ENCODE assay signal across 9 mouse cellular contexts in the genomic region with DNA sequence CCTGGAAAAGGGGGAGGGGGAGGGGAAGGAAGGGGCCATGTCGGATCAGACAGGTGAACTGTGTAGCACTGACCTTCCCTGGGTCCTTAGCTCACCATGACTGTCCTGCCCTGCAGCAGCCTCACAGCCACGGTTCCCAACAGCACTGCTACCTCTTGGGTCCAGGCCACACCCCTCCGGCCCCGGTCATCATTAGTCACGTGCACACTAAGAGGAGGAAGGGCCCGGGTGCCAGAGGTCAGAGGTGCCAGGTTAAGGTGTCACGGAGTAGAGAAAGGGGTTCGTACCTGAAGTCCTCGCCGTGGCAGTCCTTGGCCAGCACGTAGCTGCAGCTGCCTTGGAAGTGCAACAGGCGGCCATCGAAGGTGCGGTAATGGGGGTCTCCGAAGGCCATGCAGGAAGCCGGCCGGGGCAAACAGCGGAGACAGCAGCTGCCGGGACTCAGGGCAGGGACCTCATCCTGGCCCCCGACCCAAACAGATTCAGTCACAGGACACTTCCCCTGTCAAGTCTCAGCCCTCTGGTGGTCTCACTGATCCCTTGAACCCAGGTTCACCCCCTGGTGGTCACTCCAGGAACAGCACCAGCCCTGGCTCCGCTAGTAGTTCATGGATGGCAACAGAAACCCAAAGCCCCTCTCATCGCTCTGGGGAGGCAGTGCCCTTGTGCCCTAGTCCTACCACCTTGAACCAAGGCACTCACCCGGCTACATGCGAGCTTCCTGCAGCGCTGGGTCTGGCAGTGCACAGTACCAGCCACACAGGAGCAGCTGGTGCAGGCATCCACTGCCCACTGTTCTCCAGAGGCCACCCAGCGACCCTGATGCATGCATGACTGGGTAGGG. TPM values are rescaled to one million over a fixed set of nuclear protein-coding genes. Genes with fewer than 3 reads are reported as not detected.
DNase-seq lines count a peak whose midpoint lies in the region; ATAC-seq lines count a peak whose summit lies in the region.
"Had no signal": no experiment of that assay in that cellular context is flagged by ENCODE, and none has a peak within 500 bp of the region (broad histone marks: within the 10 kb centered on the region; RNA-seq: fewer than 3 reads in every experiment).

No protein-coding gene starts in this region.

- H3K4me2 ChIP-seq in kidney, embryonic 14.5 days (replicated peaks; ENCODE audit: low read depth, low read length), result peak overlapping the region; percentile 64
- peak overlapping the region; percentile 57 for H3K4me2 ChIP-seq in neural tube, embryonic 13.5 days

- peaks cover 11% of the 10 kb centered on the region; the same call in 1 of the 2 replicates for H3K4me1 ChIP-seq in heart, embryonic 10.5 days
- H3K4me1 ChIP-seq in kidney, embryonic 14.5 days (ENCODE audit: control insufficient read depth, insufficient read depth, low read length), result no peaks in the 10 kb centered on the region
- H3K4me1 ChIP-seq in neural tube, embryonic 13.5 days (replicated peaks), result peaks cover 9% of the 10 kb centered on the region; the same call in 1 of the 2 replicates

- H3K9me3 ChIP-seq in heart, embryonic 10.5 days, result no peaks in the 10 kb centered on the region
- H3K9me3 ChIP-seq in kidney, embryonic 14.5 days (ENCODE audit: control insufficient read depth, low read length), result no peaks in the 10 kb centered on the region
- no peaks in the 10 kb centered on the region for H3K9me3 ChIP-seq in neural tube, embryonic 13.5 days

- peak overlapping the region; percentile 75; the same call in 1 of the 2 replicates for H3K27ac ChIP-seq in heart, embryonic 10.5 days
- no peak overlapping the region for H3K27ac ChIP-seq in kidney, embryonic 14.5 days (ENCODE audit: low read depth, low read length)
- no peak overlapping the region for H3K27ac ChIP-seq in neural tube, embryonic 13.5 days (replicated peaks)

- DNase-seq in 3T3-L1 (ENCODE audit: low read depth, low spot score), result peak; percentile 41
- peak; percentile 59 for DNase-seq in NIH3T3 (ENCODE audit: low read depth)
- peak; percentile 93 for DNase-seq in embryo, embryonic 10 days (ENCODE audit: low spot score)
- DNase-seq in heart, embryonic 10.5 days (ENCODE audit: low spot score), result peak; percentile 93
- peak; percentile 44 to 59 for DNase-seq in lung, adult 18-20 months
- DNase-seq in thymus, postnatal 0 days (ENCODE audit: low spot score), result peak; percentile 79

- peak overlapping the region; percentile 60 for H3K4me3 ChIP-seq in heart, embryonic 10.5 days
- peak overlapping the region; percentile 35 for H3K4me3 ChIP-seq in kidney, embryonic 14.5 days (ENCODE audit: low read length)
- peak overlapping the region; percentile 24 for H3K4me3 ChIP-seq in neural tube, embryonic 13.5 days

- H3K9ac ChIP-seq in kidney, embryonic 14.5 days (ENCODE audit: low read depth, low read length), result peak overlapping the region; percentile 32
- 0 out of 2 replicates have a peak overlapping the region, but pooled peaks have one; percentile 28 for H3K9ac ChIP-seq in neural tube, embryonic 13.5 days

- ATAC-seq in kidney, embryonic 14.5 days (ENCODE audit: low FRiP score, low TSS enrichment), result peak; percentile 74
- peak; percentile 44 for ATAC-seq in neural tube, embryonic 13.5 days (ENCODE audit: low read depth)

- WGBS in heart, embryonic 10.5 days, result 5% methylated on average over 26 of the region's 26 CpGs
- WGBS in kidney, embryonic 14.5 days, result 9% methylated on average over 26 of the region's 26 CpGs
- 7% methylated on average over 26 of the region's 26 CpGs for WGBS in neural tube, embryonic 13.5 days

- H3K27me3 ChIP-seq in heart, embryonic 10.5 days (ENCODE audit: insufficient read depth, poor library complexity, severe bottlenecking), result peaks cover 42% of the 10 kb centered on the region
- H3K27me3 ChIP-seq in kidney, embryonic 14.5 days (ENCODE audit: control insufficient read depth, insufficient read depth, low read length), result no peaks in the 10 kb centered on the region
- peaks cover 12% of the 10 kb centered on the region; the same call in 1 of the 2 replicates for H3K27me3 ChIP-seq in neural tube, embryonic 13.5 days

- peaks cover 12% of the 10 kb centered on the region; the same call in 1 of the 2 replicates for H3K36me3 ChIP-seq in heart, embryonic 10.5 days
- peaks cover 8% of the 10 kb centered on the region; the same call in 1 of the 2 replicates for H3K36me3 ChIP-seq in kidney, embryonic 14.5 days (ENCODE audit: control insufficient read depth, insufficient read depth, low read length)
- 0 out of 2 replicates have a peak, but pooled peaks cover 3% of the 10 kb centered on the region for H3K36me3 ChIP-seq in neural tube, embryonic 13.5 days

RNA-seq across cellular contexts. Expression of a gene that starts 13.7 kb away (rescaled TPM):
- not detected in 2 replicates for polyA plus RNA-seq in heart, embryonic 10.5 days (2016; fragmentation: Nextera tagmentation; extraction: Ambion mirVana)
- 0.49 TPM in 1 of 2 replicates, not detected in the other for polyA plus RNA-seq in kidney, embryonic 14.5 days (2014; fragmentation: Nextera tagmentation; extraction: Ambion mirVana)
- 0.79 TPM in 1 of 2 replicates, not detected in the other for polyA plus RNA-seq in neural tube, embryonic 13.5 days (2015; fragmentation: Nextera tagmentation; extraction: Ambion mirVana)
- polyA plus RNA-seq in thymus, postnatal 0 days (2015; fragmentation: Nextera tagmentation; extraction: Ambion mirVana), result not detected in 2 replicates
- polyA plus RNA-seq: large intestine, adult 2 months had no signal

RNA-seq across cellular contexts. Expression of a gene that starts 17.4 kb away (rescaled TPM):
- polyA plus RNA-seq in heart, embryonic 10.5 days (2016; fragmentation: Nextera tagmentation; extraction: Ambion mirVana), result 214 and 228 TPM in 2 replicates
- polyA plus RNA-seq in kidney, embryonic 14.5 days (2014; fragmentation: Nextera tagmentation; extraction: Ambion mirVana), result 248 and 309 TPM in 2 replicates
- polyA plus RNA-seq in neural tube, embryonic 13.5 days (2015; fragmentation: Nextera tagmentation; extraction: Ambion mirVana), result 271 and 332 TPM in 2 replicates
- polyA plus RNA-seq in thymus, postnatal 0 days (2015; fragmentation: Nextera tagmentation; extraction: Ambion mirVana), result 381 and 416 TPM in 2 replicates

RNA-seq across cellular contexts. Expression of a gene that starts 22.8 kb away (rescaled TPM):
- 13.8 and 23.3 TPM in 2 replicates for polyA plus RNA-seq in heart, embryonic 10.5 days (2016; fragmentation: Nextera tagmentation; extraction: Ambion mirVana)
- polyA plus RNA-seq in kidney, embryonic 14.5 days (2014; fragmentation: Nextera tagmentation; extraction: Ambion mirVana), result 30.0 and 32.8 TPM in 2 replicates
- 20.1 and 24.6 TPM in 2 replicates for polyA plus RNA-seq in neural tube, embryonic 13.5 days (2015; fragmentation: Nextera tagmentation; extraction: Ambion mirVana)
- 0.82 and 1.2 TPM in 2 replicates for polyA plus RNA-seq in thymus, postnatal 0 days (2015; fragmentation: Nextera tagmentation; extraction: Ambion mirVana)

RNA-seq across cellular contexts. Expression of a gene that starts 41.5 kb away (rescaled TPM):
- 22.1 and 24.9 TPM in 2 replicates for polyA plus RNA-seq in heart, embryonic 10.5 days (2016; fragmentation: Nextera tagmentation; extraction: Ambion mirVana)
- 4.5 and 5.0 TPM in 2 replicates for polyA plus RNA-seq in kidney, embryonic 14.5 days (2014; fragmentation: Nextera tagmentation; extraction: Ambion mirVana)
- 3.0 and 3.3 TPM in 2 replicates for polyA plus RNA-seq in neural tube, embryonic 13.5 days (2015; fragmentation: Nextera tagmentation; extraction: Ambion mirVana)
- 12.3 and 13.4 TPM in 2 replicates for polyA plus RNA-seq in thymus, postnatal 0 days (2015; fragmentation: Nextera tagmentation; extraction: Ambion mirVana)

RNA-seq across cellular contexts. Expression of a gene that starts 51.9 kb away (rescaled TPM):
- 40.2 and 83.3 TPM in 2 replicates for polyA plus RNA-seq in heart, embryonic 10.5 days (2016; fragmentation: Nextera tagmentation; extraction: Ambion mirVana)
- 5.5 and 8.3 TPM in 2 replicates for polyA plus RNA-seq in kidney, embryonic 14.5 days (2014; fragmentation: Nextera tagmentation; extraction: Ambion mirVana)
- polyA plus RNA-seq in neural tube, embryonic 13.5 days (2015; fragmentation: Nextera tagmentation; extraction: Ambion mirVana), result 7.0 and 8.1 TPM in 2 replicates
- 0.17 and 0.35 TPM in 2 replicates for polyA plus RNA-seq in thymus, postnatal 0 days (2015; fragmentation: Nextera tagmentation; extraction: Ambion mirVana)

Comparison
In these comparisons a context has a peak if more than half of its experiments do, and no peak if none do; other contexts are left out.
1. DNase-seq: peak in every context shown above with its lines; median percentile 93 in embryo, embryonic 10 days; 93 in heart, embryonic 10.5 days; 79 in thymus, postnatal 0 days; 59 in NIH3T3; 52 in lung, adult 18-20 months; 41 in 3T3-L1.